Mouse (Mus musculus): ENCODE measurements around the gene Sec14l1. TPM values are rescaled to one million over a fixed set of nuclear protein-coding genes. Genes with fewer than 3 reads are reported as not detected.

The Sec14l1 gene
- polyA plus RNA-seq, 1 experiment from 2014 or later = 41.1 TPM

- no peak for ATAC-seq (ENCODE audit: insufficient number of reproducible peaks, insufficient read depth, low FRiP score, low read depth)
- peak overlapping the region; percentile 76 for H3K27ac ChIP-seq (ENCODE audit: low read length)
- 8% methylated on average over 22 of the region's 22 CpGs for WGBS
- H3K9ac ChIP-seq (replicated peaks; ENCODE audit: low read depth, low read length) = no peak overlapping the region
- H3K4me2 ChIP-seq (replicated peaks; ENCODE audit: low read depth, low read length) = peak overlapping the region; percentile 29
- H3K9me3 ChIP-seq (ENCODE audit: control insufficient read depth, low read depth, low read length) = no peaks in the 10 kb centered on the region
- no peaks in the 10 kb centered on the region for H3K27me3 ChIP-seq (ENCODE audit: control insufficient read depth, insufficient read depth, low read length)
- H3K4me3 ChIP-seq (ENCODE audit: low read depth, low read length) = no peak overlapping the region
- peaks cover 11% of the 10 kb centered on the region for H3K4me1 ChIP-seq (ENCODE audit: control insufficient read depth, insufficient read depth, low read length)
- no peaks in the 10 kb centered on the region for H3K36me3 ChIP-seq (ENCODE audit: control insufficient read depth, insufficient read depth, low read length)
Measured at GRCm38 (mm10) chr11:117091845-117092244, 23.1 kb upstream of the Sec14l1 start.

GRCm38 (mm10) chr11:117092711-117093110 is 22.3 kb upstream of the Sec14l1 start:
- Histone ChIP-seq H3K27me3 (ENCODE audit: control insufficient read depth, insufficient read depth, low read length) (no peaks in the 10 kb centered on the region), H3K9ac (replicated peaks; ENCODE audit: low read depth, low read length) (no peak overlapping the region), H3K4me3 (ENCODE audit: low read depth, low read length) (no peak overlapping the region), H3K9me3 (ENCODE audit: control insufficient read depth, low read depth, low read length) (no peaks in the 10 kb centered on the region), H3K27ac (ENCODE audit: low read length) (no peak overlapping the region), H3K36me3 (ENCODE audit: control insufficient read depth, insufficient read depth, low read length) (no peaks in the 10 kb centered on the region), H3K4me2 (replicated peaks; ENCODE audit: low read depth, low read length) (no peak overlapping the region), H3K4me1 (ENCODE audit: control insufficient read depth, insufficient read depth, low read length) (peaks cover 13% of the 10 kb centered on the region)
- 45% methylated on average over 8 of the region's 8 CpGs for WGBS
- no peak for ATAC-seq (ENCODE audit: insufficient number of reproducible peaks, insufficient read depth, low FRiP score, low read depth)

GRCm38 (mm10) chr11:117093900-117094552 is 20.9 kb upstream of the Sec14l1 start:
- Histone ChIP-seq H3K4me1 (ENCODE audit: control insufficient read depth, insufficient read depth, low read length) (peaks cover 24% of the 10 kb centered on the region), H3K9ac (replicated peaks; ENCODE audit: low read depth, low read length) (no peak overlapping the region), H3K36me3 (ENCODE audit: control insufficient read depth, insufficient read depth, low read length) (no peaks in the 10 kb centered on the region), H3K27me3 (ENCODE audit: control insufficient read depth, insufficient read depth, low read length) (no peaks in the 10 kb centered on the region), H3K27ac (ENCODE audit: low read length) (no peak overlapping the region), H3K9me3 (ENCODE audit: control insufficient read depth, low read depth, low read length) (no peaks in the 10 kb centered on the region), H3K4me2 (replicated peaks; ENCODE audit: low read depth, low read length) (no peak overlapping the region), H3K4me3 (ENCODE audit: low read depth, low read length) (no peak overlapping the region)
- 68% methylated on average over 5 of the region's 5 CpGs for WGBS
- ATAC-seq (ENCODE audit: insufficient number of reproducible peaks, insufficient read depth, low FRiP score, low read depth) = no peak

GRCm38 (mm10) chr11:117094646-117095045 is 20.3 kb upstream of the Sec14l1 start:
- Histone ChIP-seq H3K9me3 (ENCODE audit: control insufficient read depth, low read depth, low read length) (no peaks in the 10 kb centered on the region), H3K27me3 (ENCODE audit: control insufficient read depth, insufficient read depth, low read length) (no peaks in the 10 kb centered on the region), H3K36me3 (ENCODE audit: control insufficient read depth, insufficient read depth, low read length) (no peaks in the 10 kb centered on the region), H3K4me3 (ENCODE audit: low read depth, low read length) (no peak overlapping the region), H3K4me1 (ENCODE audit: control insufficient read depth, insufficient read depth, low read length) (peaks cover 24% of the 10 kb centered on the region), H3K4me2 (replicated peaks; ENCODE audit: low read depth, low read length) (no peak overlapping the region), H3K9ac (replicated peaks; ENCODE audit: low read depth, low read length) (no peak overlapping the region), H3K27ac (ENCODE audit: low read length) (no peak overlapping the region)
- ATAC-seq (ENCODE audit: insufficient number of reproducible peaks, insufficient read depth, low FRiP score, low read depth) = no peak
- WGBS = 81% methylated on average over 9 of the region's 9 CpGs

GRCm38 (mm10) chr11:117097021-117097420 is 17.9 kb upstream of the Sec14l1 start:
- Histone ChIP-seq H3K27ac (ENCODE audit: low read length) (no peak overlapping the region), H3K27me3 (ENCODE audit: control insufficient read depth, insufficient read depth, low read length) (no peaks in the 10 kb centered on the region), H3K9ac (replicated peaks; ENCODE audit: low read depth, low read length) (no peak overlapping the region), H3K9me3 (ENCODE audit: control insufficient read depth, low read depth, low read length) (no peaks in the 10 kb centered on the region), H3K4me2 (replicated peaks; ENCODE audit: low read depth, low read length) (no peak overlapping the region), H3K36me3 (ENCODE audit: control insufficient read depth, insufficient read depth, low read length) (no peaks in the 10 kb centered on the region), H3K4me1 (ENCODE audit: control insufficient read depth, insufficient read depth, low read length) (peaks cover 16% of the 10 kb centered on the region), H3K4me3 (ENCODE audit: low read depth, low read length) (no peak overlapping the region)
- no peak for ATAC-seq (ENCODE audit: insufficient number of reproducible peaks, insufficient read depth, low FRiP score, low read depth)
- 68% methylated on average over 9 of the region's 9 CpGs for WGBS

- ATAC-seq (ENCODE audit: insufficient number of reproducible peaks, insufficient read depth, low FRiP score, low read depth) = no peak; the same call in 1 of the 2 replicates
- Histone ChIP-seq H3K36me3 (ENCODE audit: control insufficient read depth, insufficient read depth, low read length) (no peaks in the 10 kb centered on the region), H3K4me2 (replicated peaks; ENCODE audit: low read depth, low read length) (no peak overlapping the region)
Measured at GRCm38 (mm10) chr11:117098155-117098554, 16.8 kb upstream of the Sec14l1 start.

GRCm38 (mm10) chr11:117098784-117099183 is 16.2 kb upstream of the Sec14l1 start:
- Histone ChIP-seq H3K27ac (ENCODE audit: low read length) (no peak overlapping the region), H3K9me3 (ENCODE audit: control insufficient read depth, low read depth, low read length) (no peaks in the 10 kb centered on the region), H3K4me1 (ENCODE audit: control insufficient read depth, insufficient read depth, low read length) (peaks cover 15% of the 10 kb centered on the region; the same call in 1 of the 2 replicates), H3K36me3 (ENCODE audit: control insufficient read depth, insufficient read depth, low read length) (no peaks in the 10 kb centered on the region), H3K4me3 (ENCODE audit: low read depth, low read length) (no peak overlapping the region), H3K4me2 (replicated peaks; ENCODE audit: low read depth, low read length) (no peak overlapping the region), H3K9ac (replicated peaks; ENCODE audit: low read depth, low read length) (no peak overlapping the region), H3K27me3 (ENCODE audit: control insufficient read depth, insufficient read depth, low read length) (no peaks in the 10 kb centered on the region)
- ATAC-seq (ENCODE audit: insufficient number of reproducible peaks, insufficient read depth, low FRiP score, low read depth) = no peak
- WGBS = 65% methylated on average over 3 of the region's 3 CpGs

More at GRCm38 (mm10) chr11:117098155-117098554, 16.8 kb upstream of the Sec14l1 start:
- no peaks in the 10 kb centered on the region for H3K9me3 ChIP-seq (ENCODE audit: control insufficient read depth, low read depth, low read length)
- no peak overlapping the region for H3K9ac ChIP-seq (replicated peaks; ENCODE audit: low read depth, low read length)
- peaks cover 15% of the 10 kb centered on the region; the same call in 1 of the 2 replicates for H3K4me1 ChIP-seq (ENCODE audit: control insufficient read depth, insufficient read depth, low read length)
- 16% methylated on average over 5 of the region's 5 CpGs for WGBS
- no peak overlapping the region for H3K4me3 ChIP-seq (ENCODE audit: low read depth, low read length)
- peak overlapping the region; percentile 48; the same call in 1 of the 2 replicates for H3K27ac ChIP-seq (ENCODE audit: low read length)
- no peaks in the 10 kb centered on the region for H3K27me3 ChIP-seq (ENCODE audit: control insufficient read depth, insufficient read depth, low read length)

- H3K36me3 ChIP-seq (ENCODE audit: control insufficient read depth, insufficient read depth, low read length) = no peaks in the 10 kb centered on the region
- 42% methylated on average over 2 of the region's 2 CpGs for WGBS
- peaks cover 15% of the 10 kb centered on the region; the same call in 1 of the 2 replicates for H3K4me1 ChIP-seq (ENCODE audit: control insufficient read depth, insufficient read depth, low read length)
- H3K9me3 ChIP-seq (ENCODE audit: control insufficient read depth, low read depth, low read length) = no peaks in the 10 kb centered on the region
- no peak overlapping the region for H3K4me3 ChIP-seq (ENCODE audit: low read depth, low read length)
- H3K9ac ChIP-seq (replicated peaks; ENCODE audit: low read depth, low read length) = no peak overlapping the region
- ATAC-seq (ENCODE audit: insufficient number of reproducible peaks, insufficient read depth, low FRiP score, low read depth) = no peak
- H3K27me3 ChIP-seq (ENCODE audit: control insufficient read depth, insufficient read depth, low read length) = no peaks in the 10 kb centered on the region
- H3K27ac ChIP-seq (ENCODE audit: low read length) = no peak overlapping the region
- no peak overlapping the region for H3K4me2 ChIP-seq (replicated peaks; ENCODE audit: low read depth, low read length)
Measured at GRCm38 (mm10) chr11:117099372-117099771, 15.6 kb upstream of the Sec14l1 start.

All from stomach, embryonic 14.5 days (tissue).